Mouse (Mus musculus) G1E (cell line): ENCODE data around the gene Tpbgl. TPM values are rescaled to one million over a fixed set of nuclear protein-coding genes. Genes with fewer than 3 reads are reported as not detected.

Source experiments
- ATAC-seq: 2 replicates; pipeline ENCODE4 v1.8.0; 2016; ENCODE audit warnings: mild to moderate bottlenecking; ENCODE audit not compliant: insufficient number of reproducible peaks, poor library complexity, low FRiP score, severe bottlenecking; ENCODE audit errors: extremely low read depth
- DNase-seq: peaks from one replicate; pipeline ENCODE4 v3.0.0; 2012; ENCODE audit warnings: low spot score
- H3K27me3 ChIP-seq: 2 replicates; pipeline ENCODE4 v1.6.1; 2012; ENCODE audit warnings: mild to moderate bottlenecking, low read length, inconsistent platforms; ENCODE audit not compliant: insufficient read depth
- H3K36me3 ChIP-seq: replicated peaks from 2 replicates; pipeline ENCODE3; 2012; ENCODE audit warnings: mild to moderate bottlenecking, inconsistent platforms
- H3K4me1 ChIP-seq: 2 replicates; pipeline ENCODE4 v1.6.1; 2012; ENCODE audit warnings: low read depth, low read length, inconsistent platforms, mixed read lengths; ENCODE audit not compliant: insufficient read depth
- H3K4me3 ChIP-seq: 2 replicates; pipeline ENCODE4 v1.5.1; 2012; ENCODE audit warnings: low read depth, mild to moderate bottlenecking, inconsistent platforms, low read length, moderate library complexity, mixed read lengths
- H3K9me3 ChIP-seq: replicated peaks from 2 replicates; pipeline ENCODE4 v1.6.1; 2012; ENCODE audit warnings: inconsistent platforms
- CTCF ChIP-seq: IDR thresholded peaks from 2 replicates; pipeline ENCODE4 v1.5.1; 2012; ENCODE audit warnings: low read depth, low read length, inconsistent platforms, mixed read lengths
- GATA1 ChIP-seq: IDR thresholded peaks from 2 replicates; pipeline ENCODE4 v1.6.1; 2012; ENCODE audit warnings: borderline replicate concordance, low read length, inconsistent platforms, mixed read lengths
- GATA2 ChIP-seq: IDR thresholded peaks from 2 replicates; pipeline ENCODE4 v1.6.1; 2012; ENCODE audit warnings: low read depth, low read length, inconsistent platforms, borderline replicate concordance
- POLR2AphosphoS5 ChIP-seq: IDR thresholded peaks from 2 replicates; pipeline ENCODE4 v1.6.1; 2012; ENCODE audit warnings: low read depth, low read length, inconsistent platforms; ENCODE audit not compliant: insufficient replicate concordance
- TAL1 ChIP-seq: conservative IDR thresholded peaks from 2 replicates; pipeline ENCODE4 v1.6.1; 2012; ENCODE audit warnings: low read depth, low read length, inconsistent platforms, mixed read lengths
- polyA plus RNA-seq: library from polyadenylated mRNA; stranded (reverse); fragments of >175 nt; gene quantifications from 2 replicates; pipeline ENCODE4 v1.2.3, GENCODE M21; 2012
- total RNA-seq, 2 experiments: library from RNA; stranded (forward) in 1 of 2; stranded (reverse) in 1 of 2; fragments of 200-1000 nt in 1 of 2; fragments of >200 nt in 1 of 2; fragmentation: Nextera tagmentation in 1 of 2; gene quantifications; 2 replicates each; pipeline ENCODE4 v1.2.3; 2014 to 2017

Tpbgl gene
- total and polyA plus RNA-seq, 3 experiments = 0.05 TPM; not detected in 2

DNA sequence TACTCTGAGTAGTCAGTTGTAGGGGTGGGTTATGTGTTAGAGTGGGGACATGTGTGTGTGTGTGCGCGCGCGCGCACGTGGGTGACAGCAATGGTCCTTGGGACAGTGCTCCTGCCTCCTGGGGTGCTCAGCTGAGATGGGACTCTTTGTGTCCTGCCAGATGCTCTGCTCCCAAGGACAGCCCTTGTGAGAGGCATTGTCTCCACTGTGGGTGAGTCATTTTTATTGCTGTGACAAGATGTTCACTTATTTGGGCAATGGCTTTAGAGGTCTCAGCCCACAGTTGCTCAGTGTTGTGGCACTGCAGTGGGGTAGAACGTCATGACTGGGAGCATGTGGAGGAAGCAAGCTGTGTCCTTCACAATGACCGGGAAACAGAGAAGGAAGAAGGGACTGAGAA lies 40.9 kb downstream of the Tpbgl start:
- no peak for ATAC-seq
- no peak for TF ChIP-seq GATA2
- no peak for TF ChIP-seq GATA1
- no peak for TF ChIP-seq CTCF
- TF ChIP-seq POLR2AphosphoS5 = no peak
- no peak for TF ChIP-seq TAL1
- no peak overlapping the region for H3K4me3 ChIP-seq
- H3K27me3 ChIP-seq = no peaks in the 10 kb centered on the region; the same call in 1 of the 2 replicates
- DNase-seq = no peak
- no peaks in the 10 kb centered on the region for H3K9me3 ChIP-seq
- H3K4me1 ChIP-seq = peaks cover 23% of the 10 kb centered on the region
- H3K36me3 ChIP-seq = peaks cover 95% of the 10 kb centered on the region

GRCm38 (mm10) chr7:99583625-99584024 lies 43.3 kb downstream of the Tpbgl start:
- H3K36me3 ChIP-seq = peaks cover 95% of the 10 kb centered on the region
- peaks cover 9% of the 10 kb centered on the region; the same call in 1 of the 2 replicates for H3K4me1 ChIP-seq
- ATAC-seq (no peak), DNase-seq (no peak)
- no peak for TF ChIP-seq GATA1
- TF ChIP-seq POLR2AphosphoS5 = no peak
- no peak for TF ChIP-seq CTCF
- no peak for TF ChIP-seq TAL1
- TF ChIP-seq GATA2 = no peak
- no peaks in the 10 kb centered on the region for H3K9me3 ChIP-seq
- H3K4me3 ChIP-seq = no peak overlapping the region
- H3K27me3 ChIP-seq = no peaks in the 10 kb centered on the region; the same call in 1 of the 2 replicates

GRCm38 (mm10) chr7:99582867-99583266 lies 44.0 kb downstream of the Tpbgl start:
- Histone ChIP-seq H3K4me1 (peaks cover 9% of the 10 kb centered on the region; the same call in 1 of the 2 replicates), H3K36me3 (peaks cover 92% of the 10 kb centered on the region), H3K9me3 (no peaks in the 10 kb centered on the region), H3K27me3 (no peaks in the 10 kb centered on the region; the same call in 1 of the 2 replicates), H3K4me3 (no peak overlapping the region)
- ATAC-seq = no peak
- TF ChIP-seq GATA2 = no peak
- DNase-seq = no peak

DNA sequence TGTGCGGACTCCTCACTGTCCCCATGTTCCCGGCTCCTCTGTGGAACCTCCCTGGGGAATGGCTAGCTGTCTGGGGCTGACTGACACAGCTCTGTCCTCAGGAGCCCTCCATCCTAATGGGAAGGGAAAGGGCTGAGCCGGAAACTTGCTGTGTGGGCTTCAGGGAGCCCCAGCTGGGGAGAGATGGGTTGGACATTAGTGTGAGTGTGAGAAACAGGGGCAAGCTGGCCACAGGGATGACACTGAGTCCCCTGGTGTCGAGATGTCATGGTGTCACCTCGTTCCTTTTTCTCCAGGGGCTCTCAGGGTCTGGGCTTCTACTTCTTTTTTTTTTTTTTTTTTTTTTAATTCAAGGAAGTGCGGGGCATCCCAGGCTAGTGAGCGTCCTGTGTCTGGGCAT lies 44.6 kb downstream of the Tpbgl start:
- DNase-seq (no peak), ATAC-seq (no peak)
- Histone ChIP-seq H3K4me3 (no peak overlapping the region), H3K4me1 (peaks cover 7% of the 10 kb centered on the region; the same call in 1 of the 2 replicates), H3K9me3 (no peaks in the 10 kb centered on the region), H3K27me3 (no peaks in the 10 kb centered on the region; the same call in 1 of the 2 replicates), H3K36me3 (peaks cover 92% of the 10 kb centered on the region)
- TF ChIP-seq CTCF (no peak), GATA2 (no peak), GATA1 (no peak), POLR2AphosphoS5 (no peak), TAL1 (no peak)

- no peak for ATAC-seq
- peaks cover 75% of the 10 kb centered on the region for H3K36me3 ChIP-seq
- no peak overlapping the region for H3K4me3 ChIP-seq
- peaks cover 5% of the 10 kb centered on the region; the same call in 1 of the 2 replicates for H3K4me1 ChIP-seq
- H3K9me3 ChIP-seq = no peaks in the 10 kb centered on the region
- no peaks in the 10 kb centered on the region; the same call in 1 of the 2 replicates for H3K27me3 ChIP-seq
- DNase-seq = no peak
- TF ChIP-seq GATA1 (no peak), GATA2 (no peak)
Observed at GRCm38 (mm10) chr7:99580247-99580646, 46.7 kb downstream of the Tpbgl start.

- H3K4me3 ChIP-seq = no peak overlapping the region
- no peaks in the 10 kb centered on the region for H3K9me3 ChIP-seq
- TF ChIP-seq TAL1 (no peak), GATA2 (no peak), GATA1 (no peak), CTCF (no peak), POLR2AphosphoS5 (no peak)
- H3K4me1 ChIP-seq = peaks cover 5% of the 10 kb centered on the region; the same call in 1 of the 2 replicates
- H3K36me3 ChIP-seq = peaks cover 76% of the 10 kb centered on the region
- H3K27me3 ChIP-seq = no peaks in the 10 kb centered on the region; the same call in 1 of the 2 replicates
- DNase-seq = no peak
- no peak for ATAC-seq
Observed at GRCm38 (mm10) chr7:99579491-99580190, 47.3 kb downstream of the Tpbgl start.
